Mouse (Mus musculus) central nervous system, embryonic 11.5 days (tissue): ENCODE measurements around the gene U2af1l4. TPM values are rescaled to one million over a fixed set of nuclear protein-coding genes. Genes with fewer than 3 reads are reported as not detected.

Experiments used
- polyA plus RNA-seq: library from polyadenylated mRNA; depleted of rRNA; stranded (reverse); fragments of >200 nt; gene quantifications from 2 replicates; pipeline ENCODE4 v1.2.3, GENCODE M21; 2012; rRNA removed

U2af1l4 gene
- polyA plus RNA-seq = 57.5 and 77.8 TPM in 2 replicates

GRCm38 (mm10) chr7:30563117-30563905 lies at the start of gene U2af1l4, which contains the start of the genes Gm49396 and Psenen:
Gene U2af1l4, plus strand, starts transcription at chr7:30563301.
Gene Gm49396, plus strand, starts transcription at chr7:30563344.
Gene Psenen, minus strand, starts transcription at chr7:30563627.

DNA sequence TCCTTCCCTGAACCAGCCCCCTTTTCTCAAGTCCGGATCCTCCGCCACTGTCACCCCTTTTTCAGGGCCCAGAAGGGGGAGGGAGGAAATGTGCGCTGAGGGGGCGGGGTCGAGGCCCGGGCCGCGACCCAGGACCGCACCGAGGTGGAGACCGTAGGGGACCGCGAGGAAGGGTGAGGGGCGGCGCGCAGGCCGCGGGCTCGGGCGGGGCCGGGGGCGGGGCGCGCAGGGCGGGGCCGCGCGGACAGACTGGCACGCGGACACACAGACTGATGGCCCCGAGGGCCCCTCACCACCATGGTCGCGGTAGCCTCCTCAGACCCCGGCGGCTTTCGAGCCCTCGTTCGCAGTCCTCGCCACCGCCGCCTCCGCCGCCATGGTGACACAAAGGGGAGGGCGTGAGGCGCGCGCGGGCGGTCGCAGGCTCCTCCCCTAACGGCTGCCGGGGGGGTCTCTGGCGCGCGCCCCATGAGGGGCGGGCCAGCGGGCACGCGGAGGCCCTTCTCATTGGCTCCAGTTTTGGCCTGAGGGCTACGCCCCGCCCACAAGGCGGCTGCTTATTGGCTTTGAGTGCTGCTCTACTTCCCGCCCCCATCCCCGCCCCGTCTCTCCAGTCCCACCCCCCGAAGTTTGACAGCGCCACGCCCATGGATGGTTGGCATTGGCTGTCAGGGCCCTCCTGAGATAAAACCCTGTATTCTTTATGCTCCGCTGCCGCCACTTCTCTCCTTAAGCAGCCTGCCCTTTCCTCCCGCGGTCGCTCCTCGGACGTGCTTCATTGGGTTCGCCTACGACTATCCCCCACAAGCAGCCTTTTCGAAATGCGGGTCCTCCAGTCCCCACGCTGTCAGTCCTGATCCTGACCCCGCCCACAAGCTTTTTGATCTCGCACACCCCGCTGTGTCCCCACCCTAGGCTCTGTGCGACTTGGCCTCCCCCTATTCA lies 28.2 kb upstream of the U2af1l4 start, which contains the start of gene Arhgap33:
Gene Arhgap33 (minus strand): TSS at position 428 of the 945 bp plus-strand sequence.

DNA sequence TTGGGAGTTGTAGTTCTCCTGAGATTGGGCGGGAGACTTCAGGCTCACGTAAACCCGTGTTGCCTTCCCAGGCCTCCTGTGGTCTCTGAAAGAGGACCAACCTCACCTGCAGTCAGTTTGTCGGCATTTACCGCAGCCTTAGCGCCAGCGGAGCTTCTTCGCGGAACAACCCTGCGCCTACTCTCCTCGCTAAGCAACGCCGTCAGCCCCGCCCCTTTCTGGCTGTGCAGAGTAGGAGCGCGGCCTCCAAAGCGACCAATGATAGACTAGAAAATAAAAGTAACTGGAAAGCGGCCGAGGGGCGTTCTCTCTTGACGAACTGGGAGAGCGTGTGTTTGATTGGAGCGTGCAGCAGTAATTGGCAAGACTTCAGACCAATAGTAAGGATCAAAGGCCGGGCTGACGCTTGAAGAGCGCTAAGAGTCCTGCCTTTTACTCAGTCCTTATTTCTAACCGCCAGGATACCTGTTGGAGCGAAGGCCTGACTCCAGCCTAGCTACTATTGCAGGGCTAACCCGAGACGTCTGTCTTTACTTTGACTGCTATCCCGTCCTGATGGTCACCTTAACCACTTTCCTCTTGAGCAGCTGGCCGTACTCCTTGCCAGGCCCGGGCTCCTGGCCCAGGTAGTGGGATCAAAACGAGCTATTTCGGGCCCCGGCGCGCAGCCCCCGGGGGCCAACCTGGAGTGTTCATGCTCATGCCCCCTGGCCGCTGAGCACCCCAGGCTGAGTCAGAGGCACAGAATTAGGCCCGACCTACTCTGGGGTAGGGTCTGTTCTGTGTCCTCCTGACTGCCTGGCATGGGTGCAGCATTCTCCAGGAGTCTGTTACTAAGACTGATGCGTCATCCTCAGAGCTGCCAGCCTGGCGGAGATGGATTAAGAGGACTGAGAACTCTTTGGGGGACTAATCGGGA lies 10.7 kb upstream of the U2af1l4 start, which contains the start of the genes Hspb6 and Proser3:
Gene Hspb6 (plus strand): TSS at position 77 of the 919 bp plus-strand sequence.
Gene Proser3 (minus strand): TSS at position 198 of the 919 bp plus-strand sequence.

GRCm38 (mm10) chr7:30559443-30559954 lies 3.6 kb upstream of the U2af1l4 start, which contains the start of gene Lin37:
Gene Lin37, minus strand, starts transcription at chr7:30559838.

GRCm38 (mm10) chr7:30564970-30565571 lies 2.0 kb downstream of the U2af1l4 start, which contains the start of gene Igflr1:
Gene Igflr1, plus strand, starts transcription at chr7:30565427.

DNA sequence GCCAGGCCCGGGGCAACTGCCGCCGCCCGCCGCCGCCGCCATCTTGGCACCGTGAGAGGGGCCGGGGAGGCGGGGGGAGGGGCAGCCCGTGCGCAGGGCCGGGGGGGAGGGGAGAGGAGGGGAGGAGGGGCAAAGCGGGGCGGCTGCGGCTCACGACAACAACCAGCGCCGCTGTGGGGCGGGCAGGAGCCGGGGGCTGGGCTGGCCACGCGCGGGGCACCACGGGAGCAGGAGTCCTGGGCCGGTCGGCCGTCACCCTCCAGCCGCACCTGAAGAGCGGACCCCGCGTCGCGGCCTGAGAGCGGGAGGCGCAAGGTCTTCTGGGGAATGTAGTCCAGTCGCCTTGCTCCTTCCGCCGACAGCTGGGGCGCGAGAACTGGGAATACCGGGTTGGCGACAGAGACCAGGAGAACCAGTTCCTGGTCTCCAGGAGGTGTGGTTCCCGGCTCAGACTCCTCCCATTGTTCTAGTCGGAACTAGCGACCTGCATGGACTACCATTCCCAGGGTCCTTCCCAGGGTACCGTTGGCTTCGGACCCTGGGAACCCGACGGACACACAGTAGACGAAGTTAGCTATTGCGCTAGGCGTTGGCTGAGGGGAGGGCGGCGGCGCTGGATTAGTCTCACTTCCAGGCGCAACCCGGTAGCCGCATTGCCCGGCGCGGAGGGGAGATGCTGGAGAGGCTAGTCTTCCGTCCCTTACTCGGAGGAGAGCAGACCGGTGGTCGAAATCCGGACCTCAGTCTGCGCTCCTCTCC lies 25.8 kb downstream of the U2af1l4 start, which contains the start of gene Kmt2b:
Gene Kmt2b (minus strand): TSS at position 51 of the 759 bp plus-strand sequence.

DNA sequence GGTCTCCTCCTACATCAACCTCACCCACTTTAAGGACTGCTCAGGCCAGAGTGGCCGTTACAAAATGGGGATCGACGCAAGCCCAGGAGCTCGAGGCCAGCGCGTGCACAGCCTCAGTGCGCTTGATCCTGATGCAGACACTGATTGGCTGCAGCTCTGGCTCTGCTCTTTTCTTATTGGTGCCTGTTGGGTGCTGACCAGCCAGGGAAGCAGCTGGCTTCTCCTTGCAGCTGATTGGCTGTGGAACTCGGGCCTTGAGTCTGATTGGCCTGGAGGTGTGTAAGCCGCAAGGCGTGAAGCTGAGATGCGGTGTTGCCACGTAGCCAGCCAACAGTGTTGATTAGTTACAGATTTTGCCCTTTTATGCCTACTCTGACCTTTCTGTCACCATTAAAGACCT lies 35.7 kb downstream of the U2af1l4 start, which contains the start of gene Zbtb32:
Gene Zbtb32 (minus strand): TSS at position 124 of the 400 bp plus-strand sequence.

GRCm38 (mm10) chr7:30612654-30613402 lies 49.7 kb downstream of the U2af1l4 start, which contains the start of gene Upk1a:
Gene Upk1a, minus strand, starts transcription at chr7:30612847.

Other genes with a start within 250 kb of the U2af1l4 start
- 42.4 and 63.7 TPM in 2 replicates for gene Syne4, start 248.5 kb upstream of the U2af1l4 start, polyA plus RNA-seq
- gene E130208F15Rik, start 241.6 kb upstream of the U2af1l4 start, polyA plus RNA-seq = 0.65 and 0.78 TPM in 2 replicates
- gene Sdhaf1, start 239.4 kb upstream of the U2af1l4 start, polyA plus RNA-seq = 19.6 and 19.7 TPM in 2 replicates
- gene Lrfn3, start 200.5 kb upstream of the U2af1l4 start, polyA plus RNA-seq = 7.0 and 10.9 TPM in 2 replicates
- 17.2 and 25.2 TPM in 2 replicates for gene Tyrobp, start 149.5 kb upstream of the U2af1l4 start, polyA plus RNA-seq
- 0.16 and 0.40 TPM in 2 replicates for gene Hcst, start 143.4 kb upstream of the U2af1l4 start, polyA plus RNA-seq
- 1.8 and 2.1 TPM in 2 replicates for gene Nfkbid, start 141.6 kb upstream of the U2af1l4 start, polyA plus RNA-seq
- 102 and 109 TPM in 2 replicates for gene Aplp1, start 117.8 kb upstream of the U2af1l4 start, polyA plus RNA-seq
- gene Kirrel2, start 105.6 kb upstream of the U2af1l4 start, polyA plus RNA-seq = 3.6 and 3.9 TPM in 2 replicates
- 3.7 and 4.4 TPM in 2 replicates for gene Nphs1, start 105.0 kb upstream of the U2af1l4 start, polyA plus RNA-seq
- gene Prodh2, start 69.7 kb upstream of the U2af1l4 start, polyA plus RNA-seq = 0.82 and 3.3 TPM in 2 replicates
- 102 and 119 TPM in 2 replicates for gene Arhgap33, start 28.2 kb upstream of the U2af1l4 start, polyA plus RNA-seq
- 6.4 and 6.8 TPM in 2 replicates for gene Hspb6, start 11.1 kb upstream of the U2af1l4 start, polyA plus RNA-seq
- 22.3 and 28.9 TPM in 2 replicates for gene Proser3, start 11.0 kb upstream of the U2af1l4 start, polyA plus RNA-seq
- 35.8 and 38.5 TPM in 2 replicates for gene Lin37, start 3.5 kb upstream of the U2af1l4 start, polyA plus RNA-seq
- 5.6 and 6.0 TPM in 2 replicates for gene Gm49396, start within 50 bp of the U2af1l4 start, polyA plus RNA-seq
- gene Psenen, start 326 bp downstream of the U2af1l4 start, polyA plus RNA-seq = 98.4 and 114 TPM in 2 replicates
- 5.5 and 9.1 TPM in 2 replicates for gene Igflr1, start 2.1 kb downstream of the U2af1l4 start, polyA plus RNA-seq
- 55.4 and 66.3 TPM in 2 replicates for gene Kmt2b, start 25.4 kb downstream of the U2af1l4 start, polyA plus RNA-seq
- 0.20 and 0.45 TPM in 2 replicates for gene Zbtb32, start 35.6 kb downstream of the U2af1l4 start, polyA plus RNA-seq
- gene Upk1a, start 49.5 kb downstream of the U2af1l4 start, polyA plus RNA-seq = 1.9 and 4.0 TPM in 2 replicates
- 789 and 842 TPM in 2 replicates for gene Cox6b1, start 62.9 kb downstream of the U2af1l4 start, polyA plus RNA-seq
- 0.07 and 0.18 TPM in 2 replicates for gene Etv2, start 72.6 kb downstream of the U2af1l4 start, polyA plus RNA-seq
- gene Rbm42, start 87.0 kb downstream of the U2af1l4 start, polyA plus RNA-seq = 68.3 and 129 TPM in 2 replicates
- gene Haus5, start 101.7 kb downstream of the U2af1l4 start, polyA plus RNA-seq = 50.6 and 72.4 TPM in 2 replicates
- not detected in 2 replicates for gene Pmis2, start 108.3 kb downstream of the U2af1l4 start, polyA plus RNA-seq
- gene 2200002J24Rik, start 135.6 kb downstream of the U2af1l4 start, polyA plus RNA-seq = not detected in 2 replicates
- gene Atp4a, start 148.9 kb downstream of the U2af1l4 start, polyA plus RNA-seq = 0.70 and 1.3 TPM in 2 replicates
- gene Tmem147, start 166.2 kb downstream of the U2af1l4 start, polyA plus RNA-seq = 66.3 and 120 TPM in 2 replicates
- gene Gapdhs, start 180.4 kb downstream of the U2af1l4 start, polyA plus RNA-seq = 0.16 TPM in 1 of 2 replicates, not detected in the other
- 5.4 and 6.3 TPM in 2 replicates for gene Sbsn, start 188.2 kb downstream of the U2af1l4 start, polyA plus RNA-seq
- 0.06 and 0.15 TPM in 2 replicates for gene Dmkn, start 200.5 kb downstream of the U2af1l4 start, polyA plus RNA-seq
- not detected in 2 replicates for gene Krtdap, start 224.6 kb downstream of the U2af1l4 start, polyA plus RNA-seq